Mouse (Mus musculus): ENCODE data around the gene Hoxb5.

The Hoxb5 gene

GRCm38 (mm10) chr11:96302381-96303150, 570 bp upstream of the Hoxb5 start:
- no peak for DNase-seq (ENCODE audit: low read depth, low spot score)

GRCm38 (mm10) chr11:96304381-96305195, 1.5 kb downstream of the Hoxb5 start:
- no peak for DNase-seq (ENCODE audit: low read depth, low spot score)

GRCm38 (mm10) chr11:96305505-96306182, 2.5 kb downstream of the Hoxb5 start:
- DNase-seq (ENCODE audit: low read depth, low spot score), result no peak

DNA sequence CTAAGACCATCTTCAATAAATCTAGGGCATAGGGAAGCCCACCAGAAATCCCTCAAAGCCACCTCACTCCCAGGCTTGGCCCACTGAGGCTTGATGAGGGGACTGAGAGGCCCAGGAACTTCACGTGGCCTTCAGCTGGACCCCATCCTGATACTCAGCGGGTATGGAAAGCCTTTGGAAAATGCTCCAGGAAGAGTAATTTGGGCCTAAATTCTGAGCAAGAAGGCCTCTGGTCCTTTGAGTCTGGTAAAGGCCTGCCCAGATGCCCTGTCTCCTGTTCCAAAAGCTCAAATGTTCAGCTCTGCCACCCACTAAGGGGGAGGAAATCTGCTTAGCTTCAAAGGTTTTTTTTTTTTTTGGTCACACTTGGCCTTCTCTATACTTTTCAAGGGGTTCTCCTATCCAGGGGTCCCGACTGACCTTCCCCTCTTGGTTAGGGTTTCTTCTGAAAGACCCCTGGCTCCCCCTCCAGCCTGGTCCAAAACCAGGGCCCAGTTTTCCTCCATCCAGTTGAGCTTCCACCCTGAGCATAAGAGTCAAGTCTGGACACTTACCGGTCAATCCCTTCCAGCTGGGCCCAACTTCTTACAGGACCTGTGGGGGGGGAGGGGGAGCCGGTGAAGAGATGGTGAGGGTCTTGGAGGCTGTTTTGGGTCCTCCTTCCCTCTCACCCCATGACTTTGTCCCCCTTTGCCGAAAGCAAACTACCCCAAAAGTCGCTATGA, 3.2 kb downstream of the Hoxb5 start:
- DNase-seq (ENCODE audit: low read depth, low spot score), result no peak

- no peak for DNase-seq (ENCODE audit: low read depth, low spot score)
Observed at GRCm38 (mm10) chr11:96306908-96307269, 3.8 kb downstream of the Hoxb5 start.

DNA sequence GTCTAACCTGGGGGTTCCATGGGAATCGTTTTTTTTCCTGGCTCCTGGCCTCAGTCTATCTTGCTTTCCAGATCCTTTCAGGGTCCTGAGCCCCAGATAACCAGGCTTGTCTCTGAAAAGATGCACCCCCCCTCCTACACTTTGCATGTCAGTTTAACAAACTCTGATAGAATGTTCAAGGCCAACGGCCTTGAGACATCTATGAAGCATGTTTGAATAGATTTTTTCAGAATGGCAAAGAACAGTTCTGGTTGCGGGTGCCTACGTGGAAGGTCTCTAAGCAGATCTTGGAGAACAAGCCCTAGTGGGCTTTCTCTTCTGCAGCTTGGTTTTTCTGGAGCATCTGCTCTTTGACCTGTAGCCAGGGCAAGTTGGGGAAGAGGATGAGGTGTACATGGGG, 5.6 kb downstream of the Hoxb5 start:
- DNase-seq (ENCODE audit: low read depth, low spot score), result no peak

- no peak for DNase-seq (ENCODE audit: low read depth, low spot score)
Observed at GRCm38 (mm10) chr11:96309288-96309687, 6.2 kb downstream of the Hoxb5 start.

GRCm38 (mm10) chr11:96310183-96310938, 7.2 kb downstream of the Hoxb5 start:
- no peak for DNase-seq (ENCODE audit: low read depth, low spot score)

DNA sequence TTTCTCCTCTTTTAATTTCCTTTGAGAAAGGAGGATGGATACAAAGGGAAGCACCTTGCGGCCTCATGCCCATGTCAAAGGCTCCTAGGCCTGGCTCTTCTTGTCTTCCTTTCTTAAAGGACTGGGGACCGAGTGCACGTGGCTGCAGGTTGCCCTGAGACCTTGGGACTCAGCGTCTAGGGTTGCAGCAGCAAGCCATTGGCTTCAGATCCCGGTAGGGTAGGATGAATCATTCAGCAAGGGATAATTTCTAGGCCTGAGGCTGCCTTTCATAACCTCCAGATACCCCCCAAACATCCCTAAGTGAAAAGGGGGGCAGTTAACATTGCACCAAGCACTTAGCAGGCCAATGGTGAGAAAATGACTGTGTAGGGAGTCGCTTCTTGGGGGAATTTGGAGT, 8.0 kb downstream of the Hoxb5 start:
- DNase-seq (ENCODE audit: low read depth, low spot score), result no peak

- no peak for DNase-seq (ENCODE audit: low read depth, low spot score)
Observed at GRCm38 (mm10) chr11:96311520-96312417, 8.6 kb downstream of the Hoxb5 start.

DNA sequence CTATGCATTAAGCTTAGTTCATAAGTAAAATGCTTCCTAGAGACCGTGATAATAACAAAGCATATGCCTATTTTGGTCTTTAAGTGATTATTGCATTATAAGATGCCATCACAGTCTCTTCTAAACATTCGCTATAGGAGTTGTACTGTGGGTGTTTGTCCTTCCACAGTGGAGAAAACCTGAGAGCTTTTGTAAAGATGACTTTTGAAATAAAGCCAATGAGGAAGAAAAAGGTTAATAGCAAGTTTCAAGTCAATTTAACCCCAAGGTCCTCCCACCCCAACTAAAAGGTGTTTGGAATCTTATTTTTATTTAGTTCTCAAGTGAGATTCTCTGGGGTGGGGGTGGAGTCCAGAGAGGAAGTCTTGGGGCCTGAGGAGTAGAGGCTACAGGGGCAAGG, 10.0 kb downstream of the Hoxb5 start:
- DNase-seq (ENCODE audit: low read depth, low spot score), result no peak

GRCm38 (mm10) chr11:96313806-96314428, 10.8 kb downstream of the Hoxb5 start:
- DNase-seq (ENCODE audit: low read depth, low spot score), result no peak

- DNase-seq (ENCODE audit: low read depth, low spot score), result no peak
Observed at GRCm38 (mm10) chr11:96314671-96315343, 11.7 kb downstream of the Hoxb5 start.

- no peak for DNase-seq (ENCODE audit: low read depth, low spot score)
Observed at GRCm38 (mm10) chr11:96315344-96315681, 12.2 kb downstream of the Hoxb5 start.

- DNase-seq (ENCODE audit: low read depth, low spot score), result no peak
Observed at GRCm38 (mm10) chr11:96316696-96317607, 13.8 kb downstream of the Hoxb5 start.

- DNase-seq (ENCODE audit: low read depth, low spot score), result no peak
Observed at GRCm38 (mm10) chr11:96317608-96318367, 14.7 kb downstream of the Hoxb5 start, which contains the start of gene Hoxb4. TSS of gene Hoxb4 (plus strand) at chr11:96318267.
